ENCODE assay signal across 15 mouse cellular contexts in the genomic region with DNA sequence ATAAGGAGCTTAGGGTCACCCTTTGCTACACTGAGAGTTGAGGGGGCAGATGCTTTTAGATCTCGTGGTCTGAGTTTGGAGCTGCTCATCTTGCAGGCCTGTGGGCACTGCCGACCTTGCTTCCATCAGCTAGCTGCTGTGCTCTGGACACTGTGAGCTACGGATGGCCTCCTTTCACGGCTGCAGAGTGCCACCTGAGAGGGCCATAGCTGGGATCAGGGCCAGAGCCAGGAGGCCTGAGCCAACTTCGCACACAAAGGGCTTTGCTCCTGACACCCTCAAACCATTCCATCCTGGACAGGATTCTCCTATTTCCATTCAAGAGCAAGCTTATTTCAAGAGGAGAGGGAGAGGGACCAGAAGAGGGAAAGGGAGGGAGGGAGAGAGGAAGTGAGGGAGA. TPM values are rescaled to one million over a fixed set of nuclear protein-coding genes. Genes with fewer than 3 reads are reported as not detected.
DNase-seq lines count a peak whose midpoint lies in the region.
"Had no signal": no experiment of that assay in that cellular context is flagged by ENCODE, and none has a peak within 500 bp of the region (broad histone marks: within the 10 kb centered on the region; RNA-seq: fewer than 3 reads in every experiment).

No protein-coding gene starts in this region.

- peak; percentile 37 for DNase-seq in cerebellum, adult 11 months
- no peak for DNase-seq in cerebellum, adult 8-10 months
- DNase-seq in heart, postnatal 4 days: peak; percentile 35
- DNase-seq in heart, postnatal 36 days: no peak
- DNase-seq in cerebellum, postnatal 14 days: peak; percentile 68 to 73
- DNase-seq in lung, adult 18-20 months: no peak
- no peak for DNase-seq in urinary bladder, postnatal 4 days (ENCODE audit: low spot score in 2 of 2)
- DNase-seq: adrenal gland, postnatal 10 days; gastrocnemius, postnatal 10 days; kidney, adult 2 months; kidney, postnatal 36 days; liver, postnatal 0 days; midbrain, embryonic 14.5 days; right cerebral cortex, postnatal 25 days; thymus, postnatal 14 days had no signal

- intact Hi-C loops in heart, postnatal 36 days (cut with DNase I): no loop called here

RNA-seq across cellular contexts. Expression of a gene that starts 15.1 kb away (rescaled TPM):
- 100 to 1,000 TPM; 145 to 148 TPM for total RNA-seq in heart, postnatal 4 days (2021)
- 10 to 100 TPM; 60.2 to 70.6 TPM for total RNA-seq in heart, postnatal 36 days (2021)

RNA-seq across cellular contexts. Expression of a gene that starts 15.4 kb away (rescaled TPM):
- total RNA-seq in heart, postnatal 4 days (2021): 10 to 100 TPM; 13.8 to 14.3 TPM
- total RNA-seq in heart, postnatal 36 days (2021): 1 to 10 TPM; 6.5 to 8.6 TPM

RNA-seq across cellular contexts. Expression of a gene that starts 45.5 kb away (rescaled TPM):
- 1 to 10 TPM; 3.5 to 5.7 TPM for total RNA-seq in heart, postnatal 4 days (2021)
- under 1 TPM in 1 of 2 experiments, not detected in 1; 0.79 TPM for total RNA-seq in heart, postnatal 36 days (2021)

RNA-seq across cellular contexts. Expression of a gene that starts 45.7 kb away (rescaled TPM):
- total RNA-seq in heart, postnatal 4 days (2021): 100 to 1,000 TPM; 239 to 258 TPM
- total RNA-seq in heart, postnatal 36 days (2021): 10 to 100 TPM; 69.5 to 86.9 TPM

Comparison
In these comparisons a context has a peak if more than half of its experiments do, and no peak if none do; other contexts are left out.
1. DNase-seq: peak in cerebellum, adult 11 months (single experiment), heart, postnatal 4 days (single experiment) and cerebellum, postnatal 14 days (2 of 2); none in cerebellum, adult 8-10 months (single experiment), heart, postnatal 36 days (0 of 2), lung, adult 18-20 months (0 of 2) and urinary bladder, postnatal 4 days (0 of 2).